Mouse (Mus musculus) myocyte (in vitro differentiated cells): ENCODE measurements around the gene Abca13.

Experiments used
- CEBPB ChIP-seq: IDR thresholded peaks from 2 replicates; pipeline ENCODE4 v1.6.1; 2011; ENCODE audit warnings: mild to moderate bottlenecking, moderate library complexity; ENCODE audit not compliant: poor library complexity, insufficient read depth, severe bottlenecking
- E2F4 ChIP-seq: IDR thresholded peaks from one replicate; pipeline ENCODE4 v1.6.1; 2011; ENCODE audit warnings: mild to moderate bottlenecking, control low read depth, moderate library complexity; ENCODE audit not compliant: insufficient read depth
- MAX ChIP-seq: IDR thresholded peaks from one replicate; pipeline ENCODE4 v1.6.1; 2011; ENCODE audit warnings: low read depth, mild to moderate bottlenecking, control low read depth
- MYOG ChIP-seq, 3 experiments: IDR thresholded peaks; one replicate each; pipeline ENCODE4 v1.6.1; 2011; ENCODE audit warnings: control low read depth in 2 of 3, low read depth in 2 of 3, mild to moderate bottlenecking in 2 of 3; ENCODE audit not compliant: insufficient read length in 2 of 3, control insufficient read depth in 1 of 3, insufficient read depth in 1 of 3
- POLR2A ChIP-seq: IDR thresholded peaks from one replicate; pipeline ENCODE4 v1.6.1; 2011; ENCODE audit warnings: low read depth, mild to moderate bottlenecking, control low read depth, moderate library complexity; ENCODE audit not compliant: insufficient read length
- POLR2AphosphoS2 ChIP-seq: IDR thresholded peaks from one replicate; pipeline ENCODE4 v1.6.1; 2011; ENCODE audit warnings: low read depth, control low read depth; ENCODE audit not compliant: insufficient read length
- REST ChIP-seq: IDR thresholded peaks from one replicate; pipeline ENCODE4 v1.6.1; 2011; ENCODE audit warnings: mild to moderate bottlenecking, control low read depth, moderate library complexity; ENCODE audit not compliant: insufficient read depth, insufficient read length
- SRF ChIP-seq: IDR thresholded peaks from one replicate; pipeline ENCODE4 v1.6.1; 2011; ENCODE audit warnings: low read depth; ENCODE audit not compliant: control insufficient read depth, insufficient read length
- TCF12 ChIP-seq: IDR thresholded peaks from one replicate; pipeline ENCODE4 v1.6.1; 2011; ENCODE audit warnings: mild to moderate bottlenecking, control low read depth; ENCODE audit not compliant: poor library complexity, insufficient read depth, severe bottlenecking
- USF1 ChIP-seq: IDR thresholded peaks from one replicate; pipeline ENCODE4 v1.6.1; 2011; ENCODE audit warnings: low read depth, mild to moderate bottlenecking, control low read depth, moderate library complexity

GRCm38 (mm10) chr11:9146683-9147082 lies 45.1 kb upstream of the Abca13 start:
- TF ChIP-seq POLR2A (no peak), USF1 (no peak), POLR2AphosphoS2 (no peak), MYOG (IDR thresholded peaks at IDR 0.05; ENCODE audit: control insufficient read depth in 1 of 3, insufficient read depth in 1 of 3, insufficient read length in 2 of 3, low read depth in 2 of 3) (no peak), MAX (no peak), CEBPB (no peak), TCF12 (no peak), E2F4 (no peak), SRF (no peak), REST (no peak)
